Mouse (Mus musculus): ENCODE results near the gene Gria2. TPM values are rescaled to one million over a fixed set of nuclear protein-coding genes. Genes with fewer than 3 reads are reported as not detected.
A peak's percentile ranks its signal among the peaks of the same experiment; 100 is the strongest.

The Gria2 gene
- 0.02 and 0.06 TPM in 2 replicates for polyA plus RNA-seq (2012; rRNA removed)

GRCm38 (mm10) chr3:80802596-80803081, at the start of gene Gria2:
TSS of gene Gria2 (minus strand) at chr3:80802835.
- Histone ChIP-seq H3K27ac (ENCODE audit: insufficient read depth, low read length) (no peak within 1 kb of the TSS), H3K36me3 (ENCODE audit: control insufficient read depth, insufficient read depth, low read length) (no peaks in the 10 kb centered on the region), H3K27me3 (ENCODE audit: control insufficient read depth, insufficient read depth, low read length) (peaks cover 5% of the 10 kb centered on the region; the same call in 1 of the 2 replicates), H3K4me3 (ENCODE audit: extremely low read depth, insufficient read depth, insufficient read length) (no peak within 1 kb of the TSS), H3K4me1 (ENCODE audit: control insufficient read depth, insufficient read depth, insufficient read length) (peaks cover 7% of the 10 kb centered on the region; the same call in 1 of the 2 replicates)
- DNase-seq (ENCODE audit: low read depth in 1 of 2, low spot score in 2 of 2): peak in 1 of 2 experiments; percentile 7
- TF ChIP-seq POLR2A (IDR thresholded peaks at IDR 0.05; ENCODE audit: low read depth, low read length) (no peak), CTCF (IDR thresholded peaks at IDR 0.05; ENCODE audit: extremely low read depth, insufficient read depth, insufficient read length, insufficient replicate concordance) (no peak)
- 2% methylated on average over 35 of the region's 35 CpGs for WGBS

GRCm38 (mm10) chr3:80850947-80851346, 48.3 kb upstream of the Gria2 start:
- H3K27ac ChIP-seq (ENCODE audit: insufficient read depth, low read length): no peak overlapping the region
- no peak for DNase-seq (ENCODE audit: low read depth in 1 of 2, low spot score in 2 of 2)
- TF ChIP-seq POLR2A (IDR thresholded peaks at IDR 0.05; ENCODE audit: low read depth, low read length) (no peak), CTCF (IDR thresholded peaks at IDR 0.05; ENCODE audit: extremely low read depth, insufficient read depth, insufficient read length, insufficient replicate concordance) (no peak)
- H3K36me3 ChIP-seq (ENCODE audit: control insufficient read depth, insufficient read depth, low read length): no peaks in the 10 kb centered on the region
- no peak overlapping the region for H3K4me3 ChIP-seq (ENCODE audit: extremely low read depth, insufficient read depth, insufficient read length)
- H3K4me1 ChIP-seq (ENCODE audit: control insufficient read depth, insufficient read depth, insufficient read length): no peaks in the 10 kb centered on the region
- WGBS: 90% methylated on average over 10 of the region's 10 CpGs
- no peaks in the 10 kb centered on the region for H3K27me3 ChIP-seq (ENCODE audit: control insufficient read depth, insufficient read depth, low read length)

GRCm38 (mm10) chr3:80845634-80846033, 43.0 kb upstream of the Gria2 start:
- no peak for DNase-seq (ENCODE audit: low read depth in 1 of 2, low spot score in 2 of 2)
- H3K4me3 ChIP-seq (ENCODE audit: extremely low read depth, insufficient read depth, insufficient read length): no peak overlapping the region
- no peak overlapping the region for H3K27ac ChIP-seq (ENCODE audit: insufficient read depth, low read length)
- no peaks in the 10 kb centered on the region for H3K4me1 ChIP-seq (ENCODE audit: control insufficient read depth, insufficient read depth, insufficient read length)
- H3K27me3 ChIP-seq (ENCODE audit: control insufficient read depth, insufficient read depth, low read length): no peaks in the 10 kb centered on the region
- 83% methylated on average over 2 of the region's 2 CpGs for WGBS
- TF ChIP-seq CTCF (IDR thresholded peaks at IDR 0.05; ENCODE audit: extremely low read depth, insufficient read depth, insufficient read length, insufficient replicate concordance) (no peak), POLR2A (IDR thresholded peaks at IDR 0.05; ENCODE audit: low read depth, low read length) (no peak)
- H3K36me3 ChIP-seq (ENCODE audit: control insufficient read depth, insufficient read depth, low read length): no peaks in the 10 kb centered on the region

- Histone ChIP-seq H3K36me3 (ENCODE audit: control insufficient read depth, insufficient read depth, low read length) (no peaks in the 10 kb centered on the region), H3K27me3 (ENCODE audit: control insufficient read depth, insufficient read depth, low read length) (no peaks in the 10 kb centered on the region), H3K4me3 (ENCODE audit: extremely low read depth, insufficient read depth, insufficient read length) (no peak overlapping the region), H3K27ac (ENCODE audit: insufficient read depth, low read length) (no peak overlapping the region), H3K4me1 (ENCODE audit: control insufficient read depth, insufficient read depth, insufficient read length) (no peaks in the 10 kb centered on the region)
- WGBS: 78% methylated on average over 5 of the region's 5 CpGs
- DNase-seq (ENCODE audit: low read depth in 1 of 2, low spot score in 2 of 2): no peak
- TF ChIP-seq CTCF (IDR thresholded peaks at IDR 0.05; ENCODE audit: extremely low read depth, insufficient read depth, insufficient read length, insufficient replicate concordance): no peak
- no peak for TF ChIP-seq POLR2A (IDR thresholded peaks at IDR 0.05; ENCODE audit: low read depth, low read length)
These were observed 37.2 kb upstream of the Gria2 start for GRCm38 (mm10) chr3:80839845-80840244.

GRCm38 (mm10) chr3:80837583-80837982, 34.9 kb upstream of the Gria2 start:
- no peaks in the 10 kb centered on the region for H3K36me3 ChIP-seq (ENCODE audit: control insufficient read depth, insufficient read depth, low read length)
- H3K4me1 ChIP-seq (ENCODE audit: control insufficient read depth, insufficient read depth, insufficient read length): no peaks in the 10 kb centered on the region
- no peak for DNase-seq (ENCODE audit: low read depth in 1 of 2, low spot score in 2 of 2)
- no peak overlapping the region for H3K27ac ChIP-seq (ENCODE audit: insufficient read depth, low read length)
- TF ChIP-seq POLR2A (IDR thresholded peaks at IDR 0.05; ENCODE audit: low read depth, low read length) (no peak), CTCF (IDR thresholded peaks at IDR 0.05; ENCODE audit: extremely low read depth, insufficient read depth, insufficient read length, insufficient replicate concordance) (no peak)
- H3K4me3 ChIP-seq (ENCODE audit: extremely low read depth, insufficient read depth, insufficient read length): no peak overlapping the region
- 63% methylated on average over 3 of the region's 3 CpGs for WGBS
- H3K27me3 ChIP-seq (ENCODE audit: control insufficient read depth, insufficient read depth, low read length): no peaks in the 10 kb centered on the region

GRCm38 (mm10) chr3:80823975-80824374, 21.3 kb upstream of the Gria2 start:
- peaks cover 5% of the 10 kb centered on the region; the same call in 1 of the 2 replicates for H3K4me1 ChIP-seq (ENCODE audit: control insufficient read depth, insufficient read depth, insufficient read length)
- no peak for TF ChIP-seq CTCF (IDR thresholded peaks at IDR 0.05; ENCODE audit: extremely low read depth, insufficient read depth, insufficient read length, insufficient replicate concordance)
- no peak for TF ChIP-seq POLR2A (IDR thresholded peaks at IDR 0.05; ENCODE audit: low read depth, low read length)
- no peaks in the 10 kb centered on the region for H3K27me3 ChIP-seq (ENCODE audit: control insufficient read depth, insufficient read depth, low read length)
- no peak overlapping the region for H3K4me3 ChIP-seq (ENCODE audit: extremely low read depth, insufficient read depth, insufficient read length)
- H3K27ac ChIP-seq (ENCODE audit: insufficient read depth, low read length): no peak overlapping the region
- 14% methylated on average over 1 of the region's 1 CpGs for WGBS
- no peaks in the 10 kb centered on the region for H3K36me3 ChIP-seq (ENCODE audit: control insufficient read depth, insufficient read depth, low read length)
- no peak for DNase-seq (ENCODE audit: low read depth in 1 of 2, low spot score in 2 of 2)

GRCm38 (mm10) chr3:80818619-80819018, 16.0 kb upstream of the Gria2 start:
- no peaks in the 10 kb centered on the region for H3K27me3 ChIP-seq (ENCODE audit: control insufficient read depth, insufficient read depth, low read length)
- TF ChIP-seq POLR2A (IDR thresholded peaks at IDR 0.05; ENCODE audit: low read depth, low read length) (no peak), CTCF (IDR thresholded peaks at IDR 0.05; ENCODE audit: extremely low read depth, insufficient read depth, insufficient read length, insufficient replicate concordance) (no peak)
- H3K4me3 ChIP-seq (ENCODE audit: extremely low read depth, insufficient read depth, insufficient read length): no peak overlapping the region
- no peak overlapping the region for H3K27ac ChIP-seq (ENCODE audit: insufficient read depth, low read length)
- 78% methylated on average over 1 of the region's 1 CpGs for whole genome bisulfite sequencing
- no peaks in the 10 kb centered on the region for H3K36me3 ChIP-seq (ENCODE audit: control insufficient read depth, insufficient read depth, low read length)
- H3K4me1 ChIP-seq (ENCODE audit: control insufficient read depth, insufficient read depth, insufficient read length): peaks cover 5% of the 10 kb centered on the region
- DNase-seq (ENCODE audit: low read depth in 1 of 2, low spot score in 2 of 2): no peak
